Mouse (Mus musculus) heart, adult 2 months (tissue): Measurements from ENCODE around the gene Ppp2r5c. TPM values are rescaled to one million over a fixed set of nuclear protein-coding genes. Genes with fewer than 3 reads are reported as not detected.

Source experiments
- DNase-seq, 2 experiments: peaks; one replicate each; pipeline ENCODE4 v3.0.0; 2021
- H3K27ac ChIP-seq: fragments of 200-600 bp; 2 replicates; pipeline ENCODE4 v1.8.1; 2022
- H3K27me3 ChIP-seq: fragments of 200-500 bp; 2 replicates; pipeline ENCODE4 v1.6.1; 2012; ENCODE audit warnings: mild to moderate bottlenecking, low read length, inconsistent platforms, mixed read lengths; ENCODE audit not compliant: control insufficient read depth, insufficient read depth
- H3K36me3 ChIP-seq: fragments of 200-500 bp; 2 replicates; pipeline ENCODE4 v1.6.1; 2012; ENCODE audit warnings: low read length, inconsistent platforms; ENCODE audit not compliant: control insufficient read depth, insufficient read depth
- H3K4me1 ChIP-seq: fragments of 200-500 bp; 2 replicates; pipeline ENCODE4 v1.6.1; 2011; ENCODE audit warnings: low read length; ENCODE audit not compliant: control insufficient read depth, insufficient read depth
- H3K4me3 ChIP-seq: fragments of 200-600 bp; 2 replicates; pipeline ENCODE4 v1.8.1; 2022
- H3K79me2 ChIP-seq: fragments of 200-500 bp; replicated peaks from 2 replicates; pipeline ENCODE4 v1.6.1; 2012; ENCODE audit warnings: mild to moderate bottlenecking, inconsistent platforms, low read length, moderate library complexity, mixed read lengths; ENCODE audit not compliant: control insufficient read depth, insufficient read depth
- H3K9ac ChIP-seq: fragments of 200-500 bp; 2 replicates; pipeline ENCODE4 v1.6.1; 2012; ENCODE audit warnings: low read depth, mild to moderate bottlenecking, control low read depth, inconsistent platforms, low read length, mixed read lengths
- CTCF ChIP-seq: fragments of 200-600 bp; IDR thresholded peaks from 2 replicates; pipeline ENCODE4 v1.8.1; 2022; ENCODE audit warnings: antibody characterized with exemption, mild to moderate bottlenecking, moderate library complexity
- EP300 ChIP-seq: fragments of 200-500 bp; IDR thresholded peaks from 2 replicates; pipeline ENCODE4 v1.6.1; 2011; ENCODE audit warnings: low read depth, low read length, control low read depth; ENCODE audit not compliant: insufficient read depth
- POLR2A ChIP-seq: fragments of 200-500 bp; IDR thresholded peaks from 2 replicates; pipeline ENCODE4 v1.6.1; 2011; ENCODE audit warnings: mild to moderate bottlenecking, low read depth, low read length, control low read depth; ENCODE audit not compliant: insufficient read depth
- WGBS: fragments of 180-500 bp; shearing (Covaris S2); methylation state at CpG from one replicate; pipeline ENCODE4 v1.1.7; 2018; 5-methylcytosine and 5-hydroxymethylcytosine counted together
- intact Hi-C: fragments of 180-260 bp; cut with DNase I; formaldehyde crosslinking; loops from one replicate; pipeline ENCODE4 v1.15.1; 2025
- polyA plus RNA-seq: library from polyadenylated mRNA; depleted of rRNA; stranded (reverse); fragments of >200 nt; gene quantifications from 2 replicates; pipeline ENCODE4 v1.2.3, GENCODE M21; 2012; rRNA removed
- total RNA-seq, 2 experiments: library from RNA; stranded (reverse); gene quantifications; 2 replicates each; pipeline ENCODE4 v1.2.3; 2021

Ppp2r5c gene
- total and polyA plus RNA-seq, 3 experiments = 41.7 to 93.7 (median 90.9) TPM

DNA sequence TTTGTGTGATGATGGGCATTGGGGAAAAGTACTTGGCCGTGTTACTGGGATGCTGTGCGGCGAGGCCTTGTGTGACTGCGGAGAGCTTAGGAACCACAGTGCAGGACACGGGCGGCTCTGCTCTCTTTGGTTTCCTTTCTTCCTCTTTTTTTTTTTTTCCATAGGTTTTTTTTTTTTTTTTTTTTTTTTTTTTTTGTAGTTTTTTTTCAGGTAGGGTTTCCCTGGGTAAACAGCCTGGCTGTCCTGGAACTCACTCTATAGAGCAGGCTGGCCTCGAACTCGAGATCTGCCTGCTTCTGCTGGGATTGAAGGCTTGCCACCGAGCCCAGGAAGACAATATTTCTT, 162.2 kb downstream of the Ppp2r5c start:
- 40% methylated on average over 9 of the region's 9 CpGs for WGBS

DNA sequence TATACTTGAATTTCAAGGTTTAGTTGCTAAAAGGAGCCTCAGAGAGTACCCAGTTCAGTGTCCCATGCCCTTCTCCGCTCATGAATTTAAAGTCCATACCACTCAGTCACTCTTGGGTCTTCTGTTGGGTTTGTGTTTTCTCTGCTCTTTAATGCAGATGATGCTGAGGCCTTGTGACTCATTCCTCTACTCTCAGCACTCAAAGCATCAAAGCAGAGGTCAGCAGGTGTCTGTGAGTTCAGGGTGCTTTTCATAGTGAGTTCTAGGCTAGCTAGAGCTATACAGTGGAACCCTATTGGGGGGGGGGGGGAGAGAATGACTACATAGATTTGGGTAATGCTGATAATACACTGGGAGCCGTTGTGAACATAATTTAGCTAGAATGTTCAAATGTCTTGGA, 163.8 kb downstream of the Ppp2r5c start:
- Histone ChIP-seq H3K27me3 (no peaks in the 10 kb centered on the region), H3K4me3 (no peak overlapping the region), H3K4me1 (peaks cover 10% of the 10 kb centered on the region), H3K79me2 (peaks cover 7% of the 10 kb centered on the region), H3K36me3 (no peaks in the 10 kb centered on the region), H3K9ac (no peak overlapping the region), H3K27ac (no peak overlapping the region)
- DNase-seq = no peak
- WGBS = 85% methylated on average over 2 of the region's 2 CpGs
- TF ChIP-seq POLR2A (no peak), CTCF (no peak), EP300 (no peak)
- intact Hi-C loops = no loop called here

More for the DNA sequence above, 162.2 kb downstream of the Ppp2r5c start:
- H3K79me2 ChIP-seq = peaks cover 8% of the 10 kb centered on the region
- H3K27me3 ChIP-seq = no peaks in the 10 kb centered on the region
- H3K27ac ChIP-seq = peak overlapping the region; percentile 36; the same call in 1 of the 2 replicates
- no peaks in the 10 kb centered on the region for H3K36me3 ChIP-seq
- H3K4me3 ChIP-seq = no peak overlapping the region
- peaks cover 12% of the 10 kb centered on the region for H3K4me1 ChIP-seq
- no peak overlapping the region for H3K9ac ChIP-seq
- DNase-seq = no peak
- TF ChIP-seq POLR2A (no peak), CTCF (no peak), EP300 (no peak)
- intact Hi-C loops = no loop called here

DNA sequence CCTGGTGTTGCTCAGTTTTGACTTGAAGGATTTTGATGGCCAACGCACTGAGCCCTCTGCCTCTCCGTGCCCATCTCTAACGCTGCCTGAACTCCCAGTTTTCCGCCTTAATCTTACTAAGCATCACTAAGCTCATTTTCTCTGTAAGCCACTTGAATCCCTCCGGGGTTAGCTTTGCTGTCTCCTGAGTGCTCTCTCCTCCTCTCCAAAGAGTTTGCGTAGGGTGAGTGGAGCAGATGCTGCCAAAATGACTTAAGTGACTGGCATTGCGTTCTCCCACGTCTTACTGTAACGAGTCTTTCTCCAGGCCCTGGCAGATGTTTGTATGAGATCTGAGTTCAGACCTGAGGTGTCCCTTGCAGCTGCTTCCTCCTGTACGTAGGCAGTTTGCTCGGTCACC, 183.1 kb downstream of the Ppp2r5c start:
- Histone ChIP-seq H3K79me2 (no peaks in the 10 kb centered on the region), H3K36me3 (no peaks in the 10 kb centered on the region), H3K4me3 (no peak overlapping the region), H3K27me3 (no peaks in the 10 kb centered on the region), H3K4me1 (no peaks in the 10 kb centered on the region), H3K27ac (no peak overlapping the region), H3K9ac (no peak overlapping the region)
- WGBS = 91% methylated on average over 11 of the region's 11 CpGs
- DNase-seq = no peak
- TF ChIP-seq CTCF = no peak
- no peak for TF ChIP-seq POLR2A
- no peak for TF ChIP-seq EP300
- intact Hi-C loops = loop anchor here (5.0 kb wide), 1 partner anchor 37 kb away; no protein-coding TSS in a partner anchor

Other genes with a start within 250 kb of the Ppp2r5c start
- not detected for gene Dio3, start 168.1 kb upstream of the Ppp2r5c start, total RNA-seq
- 0.37 TPM in 1 of 2 replicates, not detected in the other for gene Dio3, start 168.1 kb upstream of the Ppp2r5c start, polyA plus RNA-seq
- 100 to 1,000 TPM; 111 to 135 TPM for gene Dync1h1, start 154.3 kb downstream of the Ppp2r5c start, total RNA-seq
- gene Dync1h1, start 154.3 kb downstream of the Ppp2r5c start, polyA plus RNA-seq = 168 and 180 TPM in 2 replicates
- not detected for gene 1700001K19Rik, start 235.5 kb downstream of the Ppp2r5c start, total RNA-seq
- gene 1700001K19Rik, start 235.5 kb downstream of the Ppp2r5c start, polyA plus RNA-seq = 0.12 TPM in 1 of 2 replicates, not detected in the other